Mouse (Mus musculus) liver, embryonic 15.5 days (tissue): ENCODE data around the gene Armc9. TPM values are rescaled to one million over a fixed set of nuclear protein-coding genes. Genes with fewer than 3 reads are reported as not detected.

ENCODE experiments used
- ATAC-seq: fragments of 200-750 bp; cut with Nextera tagmentation; 2 replicates; pipeline ENCODE4 v1.8.0; 2017; ENCODE audit warnings: moderate number of reproducible peaks, mild to moderate bottlenecking, moderate library complexity; ENCODE audit not compliant: insufficient read depth
- H3K27ac ChIP-seq: fragments of 300-500 bp; sonication (generic); replicated peaks from 2 replicates; pipeline ENCODE4 v1.5.1; 2015; ENCODE audit warnings: mild to moderate bottlenecking, inconsistent platforms
- H3K27me3 ChIP-seq: fragments of 300-500 bp; sonication (generic); 2 replicates; pipeline ENCODE4 v1.6.1; 2015; ENCODE audit warnings: mild to moderate bottlenecking, inconsistent platforms
- H3K36me3 ChIP-seq: fragments of 300-500 bp; sonication (generic); replicated peaks from 2 replicates; pipeline ENCODE4 v1.6.1; 2015; ENCODE audit warnings: moderate library complexity, mild to moderate bottlenecking, inconsistent platforms
- H3K4me1 ChIP-seq: fragments of 300-500 bp; sonication (generic); replicated peaks from 2 replicates; pipeline ENCODE4 v1.6.1; 2015; ENCODE audit warnings: inconsistent platforms
- H3K4me2 ChIP-seq: fragments of 300-500 bp; sonication (generic); 2 replicates; pipeline ENCODE4 v1.6.1; 2015; ENCODE audit warnings: moderate library complexity, mild to moderate bottlenecking, inconsistent platforms
- H3K4me3 ChIP-seq: fragments of 300-500 bp; sonication (generic); replicated peaks from 2 replicates; pipeline ENCODE4 v1.5.1; 2015; ENCODE audit warnings: mild to moderate bottlenecking, inconsistent platforms
- H3K9ac ChIP-seq: fragments of 300-500 bp; sonication (generic); 2 replicates; pipeline ENCODE4 v1.6.1; 2015; ENCODE audit warnings: moderate library complexity, mild to moderate bottlenecking, inconsistent platforms
- H3K9me3 ChIP-seq: fragments of 300-500 bp; sonication (generic); replicated peaks from 2 replicates; pipeline ENCODE4 v1.6.1; 2016; ENCODE audit warnings: inconsistent platforms
- WGBS: fragments of 180-500 bp; shearing (Covaris S2); methylation state at CpG from one replicate; pipeline ENCODE4 v1.1.7; 2015; ENCODE audit warnings: mixed read lengths; ENCODE audit not compliant: insufficient replicate concordance; 5-methylcytosine and 5-hydroxymethylcytosine counted together
- polyA plus RNA-seq: library from polyadenylated mRNA; unstranded; fragments of >200 nt; fragmentation: Nextera tagmentation; extraction: Ambion mirVana; gene quantifications from 2 replicates; pipeline ENCODE4 v1.2.1, GENCODE M21; 2015

The Armc9 gene
- polyA plus RNA-seq, 1 experiment from 2014 or later, result 8.9 TPM

GRCm38 (mm10) chr1:86194044-86194443, 39.5 kb downstream of the Armc9 start:
- Histone ChIP-seq H3K4me1 (no peaks in the 10 kb centered on the region), H3K27me3 (no peaks in the 10 kb centered on the region), H3K9me3 (no peaks in the 10 kb centered on the region), H3K4me3 (no peak overlapping the region), H3K4me2 (no peak overlapping the region), H3K9ac (no peak overlapping the region), H3K27ac (no peak overlapping the region), H3K36me3 (peaks cover 11% of the 10 kb centered on the region)
- 58% methylated on average over 7 of the region's 7 CpGs for WGBS
- no peak for ATAC-seq

DNA sequence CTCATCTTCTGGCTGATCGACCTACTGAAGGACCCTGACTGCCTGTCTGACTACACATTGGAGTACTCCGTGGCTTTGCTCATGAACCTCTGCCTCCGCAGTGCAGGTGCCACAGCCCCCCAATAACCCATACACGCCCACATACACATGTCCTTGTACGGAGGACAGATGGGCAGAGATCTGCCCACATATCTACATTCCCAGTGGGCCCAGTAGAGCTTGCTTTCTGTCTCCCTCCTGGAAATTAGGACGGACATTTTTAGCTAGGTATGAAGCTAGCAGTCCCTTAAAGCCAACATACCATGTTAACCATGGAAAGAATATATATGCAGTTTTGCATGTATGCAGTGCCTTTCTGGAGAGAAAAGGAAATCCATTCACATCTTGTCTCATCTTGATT, 43.7 kb downstream of the Armc9 start:
- Histone ChIP-seq H3K27ac (no peak overlapping the region), H3K27me3 (no peaks in the 10 kb centered on the region), H3K9me3 (no peaks in the 10 kb centered on the region), H3K4me3 (no peak overlapping the region), H3K36me3 (peaks cover 44% of the 10 kb centered on the region), H3K4me2 (no peak overlapping the region), H3K9ac (no peak overlapping the region), H3K4me1 (no peaks in the 10 kb centered on the region)
- no peak for ATAC-seq
- 74% methylated on average over 6 of the region's 6 CpGs for WGBS

DNA sequence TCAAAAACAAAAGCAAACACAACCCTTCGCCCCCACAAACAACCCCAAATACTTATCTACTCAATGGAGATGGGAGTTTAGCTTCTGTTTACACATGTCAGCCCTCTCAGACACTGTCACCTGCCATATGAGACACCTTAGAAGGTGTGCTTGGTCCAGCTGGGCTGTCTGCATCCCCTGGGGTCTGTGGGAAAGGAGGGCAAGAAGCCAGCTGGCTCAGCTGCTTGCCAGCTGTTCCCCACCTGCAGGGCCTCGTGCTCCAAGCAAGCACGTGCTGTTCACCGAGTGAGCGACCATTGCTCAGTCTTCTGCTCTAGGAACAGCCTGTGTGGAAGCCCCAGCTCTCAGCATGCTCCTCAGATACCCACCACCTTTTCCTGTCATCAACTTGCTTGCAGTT, 44.4 kb downstream of the Armc9 start:
- no peak overlapping the region for H3K9ac ChIP-seq
- H3K36me3 ChIP-seq, result peaks cover 52% of the 10 kb centered on the region
- H3K27ac ChIP-seq, result no peak overlapping the region
- no peak overlapping the region for H3K4me3 ChIP-seq
- 83% methylated on average over 5 of the region's 5 CpGs for WGBS
- no peaks in the 10 kb centered on the region for H3K9me3 ChIP-seq
- no peak for ATAC-seq
- no peaks in the 10 kb centered on the region for H3K27me3 ChIP-seq
- H3K4me1 ChIP-seq, result no peaks in the 10 kb centered on the region
- no peak overlapping the region for H3K4me2 ChIP-seq

GRCm38 (mm10) chr1:86201312-86201711, 46.7 kb downstream of the Armc9 start:
- ATAC-seq, result no peak
- no peak overlapping the region for H3K9ac ChIP-seq
- no peaks in the 10 kb centered on the region for H3K27me3 ChIP-seq
- no peak overlapping the region for H3K27ac ChIP-seq
- H3K4me1 ChIP-seq, result no peaks in the 10 kb centered on the region
- H3K4me2 ChIP-seq, result no peak overlapping the region
- H3K36me3 ChIP-seq, result peaks cover 50% of the 10 kb centered on the region
- no peaks in the 10 kb centered on the region for H3K9me3 ChIP-seq
- no peak overlapping the region for H3K4me3 ChIP-seq

DNA sequence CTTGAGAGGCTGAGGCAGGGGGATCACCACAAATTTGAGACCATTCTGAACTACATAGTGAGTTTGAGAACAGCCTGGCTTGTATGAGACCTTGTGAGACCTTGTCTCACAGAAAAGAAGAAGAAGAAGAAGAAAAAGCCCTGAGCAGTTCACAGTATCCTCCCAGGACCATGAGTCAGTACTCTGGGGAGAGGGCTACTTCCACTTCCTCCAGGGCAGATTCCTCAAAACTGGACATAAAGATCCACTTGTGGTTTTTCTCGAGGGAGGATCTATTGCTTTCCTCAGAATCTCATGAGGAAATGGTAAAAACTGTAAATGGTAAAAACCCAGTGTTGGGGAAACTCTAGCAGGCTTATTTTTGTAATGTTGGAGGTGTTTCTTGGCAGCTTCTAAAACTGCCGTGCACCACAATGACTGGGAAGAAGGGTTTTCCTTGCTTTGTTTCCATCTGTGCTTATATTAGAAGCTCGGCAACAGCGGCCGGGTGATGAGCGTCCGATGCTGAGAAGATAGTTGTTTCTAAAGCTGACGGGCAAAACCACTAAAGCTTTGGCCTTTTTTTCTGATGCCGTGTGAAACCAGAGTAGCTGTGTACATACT, 48.1 kb downstream of the Armc9 start:
- Histone ChIP-seq H3K9me3 (no peaks in the 10 kb centered on the region), H3K9ac (no peak overlapping the region), H3K27me3 (no peaks in the 10 kb centered on the region), H3K4me2 (no peak overlapping the region), H3K36me3 (peaks cover 50% of the 10 kb centered on the region), H3K27ac (no peak overlapping the region), H3K4me1 (no peaks in the 10 kb centered on the region), H3K4me3 (no peak overlapping the region)
- ATAC-seq, result no peak
- 77% methylated on average over 9 of the region's 9 CpGs for WGBS

DNA sequence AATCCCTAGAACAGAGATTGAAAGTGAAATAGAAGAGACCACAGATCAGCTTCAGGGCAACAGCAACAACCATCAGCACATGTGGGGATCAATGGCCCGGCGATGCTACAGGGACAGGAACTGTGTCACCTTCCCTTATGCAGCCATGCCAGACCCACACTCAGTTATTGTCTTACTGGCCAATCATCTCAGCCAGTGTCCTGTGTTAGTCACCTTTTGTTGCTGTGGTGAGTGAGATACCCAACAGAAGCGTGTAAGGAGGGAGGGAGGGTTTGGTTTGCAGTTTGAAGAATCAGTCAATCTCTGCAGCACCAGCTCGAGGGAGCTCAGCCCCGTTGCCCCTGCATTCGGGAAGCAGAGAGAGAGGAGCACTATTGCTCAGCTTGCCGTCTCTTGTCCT, 56.1 kb downstream of the Armc9 start:
- Histone ChIP-seq H3K9ac (no peak overlapping the region), H3K27me3 (no peaks in the 10 kb centered on the region), H3K9me3 (no peaks in the 10 kb centered on the region), H3K36me3 (peaks cover 30% of the 10 kb centered on the region; the same call in 1 of the 2 replicates), H3K4me3 (no peak overlapping the region), H3K4me1 (peaks cover 38% of the 10 kb centered on the region), H3K4me2 (peak overlapping the region; percentile 49), H3K27ac (0 out of 2 replicates have a peak overlapping the region, but pooled peaks have one; percentile 58)
- no peak for ATAC-seq
- WGBS, result 74% methylated on average over 7 of the region's 7 CpGs

DNA sequence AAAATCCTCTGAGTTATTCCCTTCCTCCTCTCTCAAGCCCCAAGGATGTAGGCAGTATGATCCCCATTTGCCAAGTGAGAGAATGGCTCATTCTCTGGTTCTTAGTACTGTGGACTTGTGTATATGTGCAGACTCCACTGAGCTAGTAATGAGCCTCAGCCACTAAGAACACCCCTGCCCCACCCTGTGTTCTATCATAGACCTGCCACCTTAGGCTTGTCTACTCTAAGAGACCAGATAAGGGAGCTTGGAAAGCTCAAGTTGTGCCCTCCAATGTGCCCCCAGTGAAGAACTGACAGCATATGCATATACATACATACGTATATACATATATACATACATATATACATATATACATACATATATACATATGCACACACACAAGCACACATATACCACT, 56.9 kb downstream of the Armc9 start:
- H3K4me2 ChIP-seq, result peak overlapping the region; percentile 49
- H3K27ac ChIP-seq, result peak overlapping the region; percentile 58; the same call in 1 of the 2 replicates
- H3K4me3 ChIP-seq, result no peak overlapping the region
- peaks cover 30% of the 10 kb centered on the region; the same call in 1 of the 2 replicates for H3K36me3 ChIP-seq
- peaks cover 38% of the 10 kb centered on the region for H3K4me1 ChIP-seq
- 13% methylated on average over 1 of the region's 1 CpGs for WGBS
- H3K9ac ChIP-seq, result 0 out of 2 replicates have a peak overlapping the region, but pooled peaks have one; percentile 2
- H3K27me3 ChIP-seq, result no peaks in the 10 kb centered on the region
- ATAC-seq, result peak; percentile 96
- H3K9me3 ChIP-seq, result no peaks in the 10 kb centered on the region

GRCm38 (mm10) chr1:86212731-86213130, 58.2 kb downstream of the Armc9 start:
- Histone ChIP-seq H3K27ac (no peak overlapping the region; the same call in 1 of the 2 replicates), H3K4me3 (no peak overlapping the region), H3K9ac (no peak overlapping the region), H3K9me3 (no peaks in the 10 kb centered on the region), H3K36me3 (peaks cover 30% of the 10 kb centered on the region; the same call in 1 of the 2 replicates), H3K4me2 (no peak overlapping the region), H3K27me3 (no peaks in the 10 kb centered on the region), H3K4me1 (peaks cover 38% of the 10 kb centered on the region)
- WGBS, result 83% methylated on average over 8 of the region's 8 CpGs
- ATAC-seq, result no peak

DNA sequence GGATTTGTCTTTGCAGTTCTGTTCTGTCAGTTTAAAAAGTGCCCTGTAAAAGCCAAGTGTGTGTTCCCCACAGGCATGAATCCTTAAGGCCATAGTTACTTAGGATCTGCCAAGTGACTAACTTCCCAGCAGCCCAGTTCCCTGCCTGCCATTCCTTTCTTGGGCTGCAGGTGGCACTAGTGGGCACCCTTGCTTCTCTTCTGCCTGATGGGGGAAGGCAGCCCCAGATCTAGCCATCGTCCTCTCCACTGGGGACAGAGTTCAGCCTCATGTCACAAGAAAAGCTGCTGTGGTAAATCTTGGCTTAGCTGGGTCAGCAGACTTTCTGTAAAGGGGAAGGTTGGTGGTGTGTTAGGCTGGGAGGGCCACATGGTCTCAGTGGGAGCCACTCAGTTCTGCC, 59.6 kb downstream of the Armc9 start:
- ATAC-seq, result 0 out of 2 replicates have a peak, but pooled peaks have one; percentile 13
- H3K36me3 ChIP-seq, result peaks cover 21% of the 10 kb centered on the region; the same call in 1 of the 2 replicates
- no peak overlapping the region for H3K4me2 ChIP-seq
- no peak overlapping the region for H3K9ac ChIP-seq
- no peak overlapping the region for H3K4me3 ChIP-seq
- peaks cover 42% of the 10 kb centered on the region for H3K4me1 ChIP-seq
- 3% methylated on average over 1 of the region's 1 CpGs for WGBS
- H3K9me3 ChIP-seq, result no peaks in the 10 kb centered on the region
- no peaks in the 10 kb centered on the region for H3K27me3 ChIP-seq
- no peak overlapping the region; the same call in 1 of the 2 replicates for H3K27ac ChIP-seq

DNA sequence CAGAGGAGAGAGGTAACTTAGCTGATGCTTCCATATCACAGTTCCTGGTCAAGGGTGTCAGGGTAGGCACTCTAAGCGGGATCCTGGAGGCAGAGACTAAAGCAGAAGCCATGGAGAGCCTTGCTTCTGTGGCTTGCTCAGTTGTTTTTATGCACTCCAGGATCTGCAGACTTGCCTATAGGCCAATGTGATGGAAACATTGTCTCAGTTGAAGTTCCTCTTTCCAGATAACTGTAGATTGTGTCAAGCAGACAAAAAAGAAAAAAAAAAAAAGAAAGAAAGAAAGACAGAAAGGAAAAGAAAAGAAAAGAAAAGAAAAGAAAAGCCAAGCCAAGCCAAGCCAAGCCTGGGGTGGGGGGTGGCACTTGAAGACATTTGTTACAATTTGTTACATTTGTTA, 60.7 kb downstream of the Armc9 start:
- no peak for ATAC-seq
- WGBS, result 68% methylated on average over 1 of the region's 1 CpGs

GRCm38 (mm10) chr1:86216412-86216811, 61.8 kb downstream of the Armc9 start:
- H3K9me3 ChIP-seq, result no peaks in the 10 kb centered on the region
- no peak overlapping the region for H3K27ac ChIP-seq
- H3K36me3 ChIP-seq, result peaks cover 13% of the 10 kb centered on the region; the same call in 1 of the 2 replicates
- no peak overlapping the region for H3K4me2 ChIP-seq
- no peaks in the 10 kb centered on the region for H3K27me3 ChIP-seq
- no peak for ATAC-seq
- 51% methylated on average over 5 of the region's 5 CpGs for WGBS
- H3K9ac ChIP-seq, result no peak overlapping the region
- H3K4me1 ChIP-seq, result peaks cover 27% of the 10 kb centered on the region
- H3K4me3 ChIP-seq, result no peak overlapping the region

More for the DNA sequence above, 60.7 kb downstream of the Armc9 start:
- no peaks in the 10 kb centered on the region for H3K9me3 ChIP-seq
- H3K27ac ChIP-seq, result no peak overlapping the region
- H3K4me1 ChIP-seq, result peaks cover 38% of the 10 kb centered on the region
- H3K27me3 ChIP-seq, result no peaks in the 10 kb centered on the region
- peaks cover 21% of the 10 kb centered on the region; the same call in 1 of the 2 replicates for H3K36me3 ChIP-seq
- no peak overlapping the region for H3K9ac ChIP-seq
- no peak overlapping the region for H3K4me2 ChIP-seq
- no peak overlapping the region for H3K4me3 ChIP-seq

DNA sequence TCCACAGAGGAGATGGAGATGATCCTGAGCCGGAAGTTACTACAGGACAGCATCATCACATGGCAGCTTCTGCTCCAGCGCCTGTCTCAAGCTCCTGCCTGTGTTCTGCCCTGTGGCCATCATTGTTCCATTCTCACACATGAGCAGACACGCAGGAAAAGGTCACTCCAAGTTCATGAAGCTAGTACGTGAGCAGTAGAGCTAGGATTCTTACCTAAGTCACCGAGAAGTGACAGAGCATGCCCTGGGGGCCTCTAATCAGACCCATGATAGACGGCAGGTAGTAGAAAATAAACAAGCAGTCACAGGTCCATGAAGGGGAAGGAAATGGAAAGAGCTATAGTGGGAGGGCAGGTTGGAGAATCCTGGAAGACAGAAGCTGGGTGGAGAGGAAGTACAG, 63.4 kb downstream of the Armc9 start:
- Histone ChIP-seq H3K9ac (no peak overlapping the region), H3K27ac (0 out of 2 replicates have a peak overlapping the region, but pooled peaks have one; percentile 14), H3K36me3 (peaks cover 12% of the 10 kb centered on the region; the same call in 1 of the 2 replicates), H3K4me3 (no peak overlapping the region), H3K4me1 (peaks cover 13% of the 10 kb centered on the region), H3K9me3 (no peaks in the 10 kb centered on the region), H3K4me2 (no peak overlapping the region), H3K27me3 (no peaks in the 10 kb centered on the region)
- 48% methylated on average over 6 of the region's 6 CpGs for WGBS
- ATAC-seq, result no peak
